Mouse (Mus musculus) hindbrain, embryonic 16.5 days (tissue): ENCODE measurements around the gene Cenpo. TPM values are rescaled to one million over a fixed set of nuclear protein-coding genes. Genes with fewer than 3 reads are reported as not detected.

Source experiments
- ATAC-seq: fragments of 200-750 bp; cut with Nextera tagmentation; 2 replicates; pipeline ENCODE4 v1.8.0; 2017; ENCODE audit warnings: moderate TSS enrichment, moderate library complexity
- H3K27ac ChIP-seq: fragments of 300-500 bp; sonication (generic); 2 replicates; pipeline ENCODE4 v1.5.1; 2014; ENCODE audit warnings: low read depth, mild to moderate bottlenecking, control low read depth, low read length, moderate library complexity
- H3K27me3 ChIP-seq: fragments of 300-500 bp; sonication (generic); replicated peaks from 2 replicates; pipeline ENCODE4 v1.6.1; 2014; ENCODE audit warnings: low read length; ENCODE audit not compliant: control insufficient read depth, insufficient read depth
- H3K36me3 ChIP-seq: fragments of 300-500 bp; sonication (generic); 2 replicates; pipeline ENCODE4 v1.6.1; 2014; ENCODE audit warnings: mild to moderate bottlenecking, low read length, moderate library complexity, mixed read lengths; ENCODE audit not compliant: control insufficient read depth, insufficient read depth
- H3K4me1 ChIP-seq: fragments of 300-500 bp; sonication (generic); 2 replicates; pipeline ENCODE4 v1.6.1; 2014; ENCODE audit warnings: low read depth, low read length; ENCODE audit not compliant: control insufficient read depth, insufficient read depth
- H3K4me2 ChIP-seq: fragments of 300-500 bp; sonication (generic); 2 replicates; pipeline ENCODE4 v1.6.1; 2014; ENCODE audit warnings: mild to moderate bottlenecking, low read length, control low read depth, moderate library complexity
- H3K4me3 ChIP-seq: fragments of 300-500 bp; sonication (generic); 2 replicates; pipeline ENCODE4 v1.5.1; 2014; ENCODE audit warnings: mild to moderate bottlenecking, low read length, control low read depth, moderate library complexity
- H3K9ac ChIP-seq: fragments of 300-500 bp; sonication (generic); 2 replicates; pipeline ENCODE4 v1.6.1; 2014; ENCODE audit warnings: low read depth, mild to moderate bottlenecking, control low read depth, low read length, moderate library complexity
- H3K9me3 ChIP-seq: fragments of 300-500 bp; sonication (generic); 2 replicates; pipeline ENCODE4 v1.6.1; 2014; ENCODE audit warnings: mild to moderate bottlenecking, low read length, moderate library complexity; ENCODE audit not compliant: control insufficient read depth
- WGBS: fragments of 180-500 bp; shearing (Covaris S2); extraction: QIAGEN DNeasy Blood & Tissue Kit; methylation state at CpG from one replicate; pipeline ENCODE4 v1.1.7; 2014; 5-methylcytosine and 5-hydroxymethylcytosine counted together
- polyA plus RNA-seq: library from polyadenylated mRNA; unstranded; fragments of >200 nt; fragmentation: Nextera tagmentation; extraction: Ambion mirVana; gene quantifications from 2 replicates; pipeline ENCODE4 v1.2.1, GENCODE M21; 2015

The Cenpo gene
- polyA plus RNA-seq, 1 experiment from 2014 or later: 7.3 TPM

GRCm38 (mm10) chr12:4206106-4206505, 28.0 kb downstream of the Cenpo start:
- Histone ChIP-seq H3K9ac (no peak overlapping the region), H3K36me3 (peaks cover 16% of the 10 kb centered on the region), H3K4me1 (no peaks in the 10 kb centered on the region), H3K27me3 (no peaks in the 10 kb centered on the region), H3K9me3 (no peaks in the 10 kb centered on the region), H3K27ac (no peak overlapping the region), H3K4me2 (no peak overlapping the region), H3K4me3 (no peak overlapping the region)
- WGBS: 97% methylated on average over 11 of the region's 11 CpGs
- ATAC-seq: no peak

DNA sequence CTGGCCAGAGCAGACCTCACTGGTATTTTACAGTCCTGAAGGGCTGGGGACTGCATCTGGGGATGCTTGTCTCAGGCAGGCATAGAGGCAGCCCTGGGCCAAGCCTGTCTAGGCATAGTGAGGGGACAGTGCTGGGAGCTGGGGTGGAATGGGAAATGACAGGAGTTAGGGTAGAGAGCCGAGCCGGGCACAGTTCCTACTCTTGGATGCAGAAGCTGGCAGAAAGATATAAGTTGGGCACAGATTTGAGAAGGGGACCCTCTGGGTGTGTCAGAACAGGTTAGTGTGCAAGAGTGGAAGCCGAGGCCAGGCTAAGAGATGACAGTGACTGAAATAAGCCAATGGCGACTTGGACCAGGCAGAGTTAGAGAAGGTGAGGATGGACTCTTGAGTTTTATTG, 31.9 kb downstream of the Cenpo start:
- no peak for ATAC-seq
- 90% methylated on average over 4 of the region's 4 CpGs for WGBS

GRCm38 (mm10) chr12:4201454-4202200, 32.5 kb downstream of the Cenpo start:
- peaks cover 23% of the 10 kb centered on the region for H3K36me3 ChIP-seq
- no peaks in the 10 kb centered on the region for H3K27me3 ChIP-seq
- H3K27ac ChIP-seq: no peak overlapping the region
- no peak for ATAC-seq
- H3K4me3 ChIP-seq: no peak overlapping the region
- H3K4me2 ChIP-seq: no peak overlapping the region
- H3K4me1 ChIP-seq: no peaks in the 10 kb centered on the region
- 79% methylated on average over 13 of the region's 13 CpGs for WGBS
- H3K9me3 ChIP-seq: no peaks in the 10 kb centered on the region
- no peak overlapping the region for H3K9ac ChIP-seq

More for the DNA sequence above, 31.9 kb downstream of the Cenpo start:
- Histone ChIP-seq H3K4me3 (no peak overlapping the region), H3K36me3 (peaks cover 21% of the 10 kb centered on the region), H3K9ac (no peak overlapping the region), H3K27me3 (no peaks in the 10 kb centered on the region), H3K27ac (no peak overlapping the region), H3K9me3 (no peaks in the 10 kb centered on the region), H3K4me2 (no peak overlapping the region), H3K4me1 (no peaks in the 10 kb centered on the region)

DNA sequence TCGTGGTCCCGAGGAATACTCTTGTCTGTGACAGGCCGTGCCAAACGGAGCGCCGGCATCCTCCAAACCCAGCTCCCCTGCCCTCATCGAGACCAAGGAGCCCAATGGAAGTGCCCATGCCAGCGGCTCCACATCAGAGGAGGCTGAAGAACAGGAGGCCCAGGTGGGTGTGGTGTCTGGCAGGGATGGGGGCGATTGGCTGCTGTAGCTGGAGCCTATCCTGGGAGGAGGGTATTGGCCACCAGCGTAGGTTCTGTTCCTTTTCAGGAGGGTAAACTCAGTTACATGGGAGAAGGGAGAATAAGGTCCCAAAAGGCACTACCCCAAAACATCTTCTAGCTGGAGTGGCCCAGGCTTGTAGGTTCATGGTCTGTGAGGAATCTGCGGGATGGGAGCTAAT, 34.8 kb downstream of the Cenpo start:
- no peaks in the 10 kb centered on the region for H3K27me3 ChIP-seq
- H3K4me1 ChIP-seq: no peaks in the 10 kb centered on the region
- H3K27ac ChIP-seq: no peak overlapping the region
- no peak overlapping the region for H3K9ac ChIP-seq
- no peak overlapping the region for H3K4me3 ChIP-seq
- H3K4me2 ChIP-seq: no peak overlapping the region
- WGBS: 94% methylated on average over 11 of the region's 11 CpGs
- no peaks in the 10 kb centered on the region for H3K9me3 ChIP-seq
- H3K36me3 ChIP-seq: peaks cover 13% of the 10 kb centered on the region
- no peak for ATAC-seq

- Histone ChIP-seq H3K4me1 (no peaks in the 10 kb centered on the region), H3K9me3 (no peaks in the 10 kb centered on the region), H3K4me3 (no peak overlapping the region), H3K36me3 (peaks cover 13% of the 10 kb centered on the region), H3K27me3 (no peaks in the 10 kb centered on the region), H3K9ac (no peak overlapping the region), H3K4me2 (no peak overlapping the region), H3K27ac (no peak overlapping the region)
- WGBS: 95% methylated on average over 4 of the region's 4 CpGs
- no peak for ATAC-seq
These were observed 35.4 kb downstream of the Cenpo start for GRCm38 (mm10) chr12:4198702-4199101.

GRCm38 (mm10) chr12:4194643-4195042, 39.5 kb downstream of the Cenpo start:
- Histone ChIP-seq H3K27ac (no peak overlapping the region), H3K4me2 (no peak overlapping the region), H3K9ac (no peak overlapping the region), H3K36me3 (peaks cover 10% of the 10 kb centered on the region), H3K9me3 (no peaks in the 10 kb centered on the region), H3K27me3 (no peaks in the 10 kb centered on the region), H3K4me1 (no peaks in the 10 kb centered on the region), H3K4me3 (no peak overlapping the region)
- 90% methylated on average over 14 of the region's 14 CpGs for WGBS
- ATAC-seq: no peak

- WGBS: 60% methylated on average over 10 of the region's 10 CpGs
- Histone ChIP-seq H3K9ac (no peak overlapping the region), H3K9me3 (no peaks in the 10 kb centered on the region), H3K27me3 (no peaks in the 10 kb centered on the region), H3K4me2 (no peak overlapping the region), H3K4me3 (no peak overlapping the region), H3K4me1 (peaks cover 4% of the 10 kb centered on the region; the same call in 1 of the 2 replicates), H3K27ac (no peak overlapping the region), H3K36me3 (peaks cover 6% of the 10 kb centered on the region; the same call in 1 of the 2 replicates)
- no peak for ATAC-seq
These were observed 40.9 kb downstream of the Cenpo start for GRCm38 (mm10) chr12:4193025-4193740.

DNA sequence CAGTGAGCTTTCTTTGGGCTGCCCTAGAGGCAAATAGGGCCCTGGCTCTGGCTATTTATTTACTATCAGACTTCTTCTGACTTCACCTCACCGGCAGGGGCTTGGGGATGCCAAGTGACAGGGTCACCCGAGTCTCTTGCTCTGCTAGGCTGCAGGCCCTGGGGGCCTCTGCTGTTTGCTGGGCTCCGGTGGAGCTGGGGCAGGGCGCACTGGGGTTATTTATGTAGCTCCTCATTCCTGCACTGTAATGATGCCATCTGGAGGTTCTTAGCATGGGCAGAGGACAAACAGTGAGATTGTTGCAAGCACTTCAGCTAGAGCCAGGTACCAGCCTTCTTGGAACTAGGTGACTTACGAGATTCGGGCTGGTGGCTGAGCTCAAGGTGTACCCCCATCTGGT, 41.6 kb downstream of the Cenpo start:
- WGBS: 67% methylated on average over 6 of the region's 6 CpGs
- Histone ChIP-seq H3K27ac (no peak overlapping the region), H3K9ac (no peak overlapping the region), H3K36me3 (peaks cover 3% of the 10 kb centered on the region; the same call in 1 of the 2 replicates), H3K4me3 (no peak overlapping the region), H3K4me2 (no peak overlapping the region), H3K9me3 (no peaks in the 10 kb centered on the region), H3K27me3 (no peaks in the 10 kb centered on the region), H3K4me1 (peaks cover 4% of the 10 kb centered on the region; the same call in 1 of the 2 replicates)
- no peak for ATAC-seq

GRCm38 (mm10) chr12:4189060-4189447, 45.0 kb downstream of the Cenpo start:
- H3K4me2 ChIP-seq: no peak overlapping the region
- no peak overlapping the region for H3K4me3 ChIP-seq
- no peaks in the 10 kb centered on the region for H3K9me3 ChIP-seq
- no peaks in the 10 kb centered on the region for H3K27me3 ChIP-seq
- H3K27ac ChIP-seq: no peak overlapping the region
- H3K36me3 ChIP-seq: no peaks in the 10 kb centered on the region
- no peak overlapping the region for H3K9ac ChIP-seq
- H3K4me1 ChIP-seq: peaks cover 4% of the 10 kb centered on the region; the same call in 1 of the 2 replicates
- 42% methylated on average over 5 of the region's 5 CpGs for whole genome bisulfite sequencing
- ATAC-seq: no peak
